Mouse (Mus musculus) neural tube, embryonic 14.5 days (tissue): ENCODE measurements around the gene Slc26a5. TPM values are rescaled to one million over a fixed set of nuclear protein-coding genes. Genes with fewer than 3 reads are reported as not detected.

Experiments
- ATAC-seq: fragments of 200-750 bp; cut with Nextera tagmentation; 2 replicates; pipeline ENCODE4 v1.8.0; 2017; ENCODE audit warnings: low read depth, mild to moderate bottlenecking, moderate TSS enrichment, moderate library complexity
- H3K27ac ChIP-seq: fragments of 300-500 bp; sonication (generic); 2 replicates; pipeline ENCODE4 v1.5.1; 2014; ENCODE audit warnings: low read depth, mild to moderate bottlenecking, control low read depth, low read length, moderate library complexity, mixed read lengths
- H3K27me3 ChIP-seq: fragments of 300-500 bp; sonication (generic); 2 replicates; pipeline ENCODE4 v1.6.1; 2014; ENCODE audit warnings: low read length; ENCODE audit not compliant: control insufficient read depth, insufficient read depth
- H3K36me3 ChIP-seq: fragments of 300-500 bp; sonication (generic); 2 replicates; pipeline ENCODE4 v1.6.1; 2014; ENCODE audit warnings: low read length, mixed read lengths; ENCODE audit not compliant: control insufficient read depth, insufficient read depth
- H3K4me1 ChIP-seq: fragments of 300-500 bp; sonication (generic); 2 replicates; pipeline ENCODE4 v1.6.1; 2014; ENCODE audit warnings: low read length; ENCODE audit not compliant: control insufficient read depth, insufficient read depth
- H3K4me2 ChIP-seq: fragments of 300-500 bp; sonication (generic); 2 replicates; pipeline ENCODE4 v1.6.1; 2014; ENCODE audit warnings: mild to moderate bottlenecking, low read depth, low read length, control low read depth
- H3K4me3 ChIP-seq: fragments of 300-500 bp; sonication (generic); 2 replicates; pipeline ENCODE4 v1.5.1; 2014; ENCODE audit warnings: low read depth, low read length, control low read depth, mixed read lengths
- H3K9ac ChIP-seq: fragments of 300-500 bp; sonication (generic); replicated peaks from 2 replicates; pipeline ENCODE4 v1.6.1; 2014; ENCODE audit warnings: low read depth, mild to moderate bottlenecking, control low read depth, low read length, mixed read lengths
- H3K9me3 ChIP-seq: fragments of 300-500 bp; sonication (generic); 2 replicates; pipeline ENCODE4 v1.6.1; 2016; ENCODE audit warnings: low read length; ENCODE audit not compliant: control insufficient read depth
- WGBS: fragments of 180-500 bp; shearing (Covaris S2); extraction: QIAGEN DNeasy Blood & Tissue Kit; methylation state at CpG from one replicate; pipeline ENCODE4 v1.1.7; 2014; 5-methylcytosine and 5-hydroxymethylcytosine counted together
- polyA plus RNA-seq: library from polyadenylated mRNA; unstranded; fragments of >200 nt; fragmentation: Nextera tagmentation; extraction: Ambion mirVana; gene quantifications from 2 replicates; pipeline ENCODE4 v1.2.1, GENCODE M21; 2014

Gene Slc26a5
- polyA plus RNA-seq, 1 experiment from 2014 or later, result 0.12 TPM

GRCm38 (mm10) chr5:21787186-21788105, 78.0 kb downstream of the Slc26a5 start:
- no peaks in the 10 kb centered on the region for H3K9me3 ChIP-seq
- peak overlapping the region; percentile 95 for H3K4me3 ChIP-seq
- no peaks in the 10 kb centered on the region for H3K27me3 ChIP-seq
- H3K36me3 ChIP-seq, result 0 out of 2 replicates have a peak, but pooled peaks cover 3% of the 10 kb centered on the region
- no peak overlapping the region; the same call in 1 of the 2 replicates for H3K27ac ChIP-seq
- no peak for ATAC-seq
- peak overlapping the region; percentile 84 for H3K4me2 ChIP-seq
- peaks cover 18% of the 10 kb centered on the region for H3K4me1 ChIP-seq
- H3K9ac ChIP-seq, result peak overlapping the region; percentile 91
- WGBS, result 40% methylated on average over 11 of the region's 11 CpGs

- ATAC-seq, result peak; percentile 88
- Histone ChIP-seq H3K36me3 (peaks cover 6% of the 10 kb centered on the region; the same call in 1 of the 2 replicates), H3K9ac (peak overlapping the region; percentile 91), H3K9me3 (no peaks in the 10 kb centered on the region), H3K27me3 (no peaks in the 10 kb centered on the region), H3K4me2 (peak overlapping the region; percentile 84), H3K4me1 (peaks cover 18% of the 10 kb centered on the region), H3K4me3 (peak overlapping the region; percentile 95), H3K27ac (peak overlapping the region; percentile 60)
- 2% methylated on average over 51 of the region's 51 CpGs for WGBS
Measured at GRCm38 (mm10) chr5:21786258-21787185, 78.9 kb downstream of the Slc26a5 start.

- H3K4me2 ChIP-seq, result peak overlapping the region; percentile 84; the same call in 1 of the 2 replicates
- no peak overlapping the region for H3K9ac ChIP-seq
Measured at GRCm38 (mm10) chr5:21785776-21786175, 79.6 kb downstream of the Slc26a5 start.

GRCm38 (mm10) chr5:21785053-21785452, 80.4 kb downstream of the Slc26a5 start, which contains the start of the genes Dnajc2 and Psmc2:
TSS of gene Dnajc2 (minus strand) at chr5:21785251.
TSS of gene Psmc2 (plus strand) at chr5:21785283.
- Histone ChIP-seq H3K4me2 (peak within 1 kb of the TSS; percentile 84), H3K4me1 (peaks cover 18% of the 10 kb centered on the region), H3K27me3 (no peaks in the 10 kb centered on the region), H3K9me3 (no peaks in the 10 kb centered on the region), H3K9ac (peak within 1 kb of the TSS; percentile 91), H3K36me3 (peaks cover 21% of the 10 kb centered on the region; the same call in 1 of the 2 replicates), H3K4me3 (peak within 1 kb of the TSS; percentile 96), H3K27ac (peak within 1 kb of the TSS; percentile 72)
- WGBS, result 1% methylated on average over 37 of the region's 37 CpGs
- peak; percentile 97 for ATAC-seq

More at GRCm38 (mm10) chr5:21785776-21786175, 79.6 kb downstream of the Slc26a5 start:
- ATAC-seq, result no peak
- Histone ChIP-seq H3K36me3 (peaks cover 14% of the 10 kb centered on the region; the same call in 1 of the 2 replicates), H3K27ac (peak overlapping the region; percentile 60; the same call in 1 of the 2 replicates), H3K4me1 (peaks cover 18% of the 10 kb centered on the region), H3K27me3 (no peaks in the 10 kb centered on the region), H3K4me3 (no peak overlapping the region), H3K9me3 (no peaks in the 10 kb centered on the region)
- WGBS, result 81% methylated on average over 7 of the region's 7 CpGs

- peak overlapping the region; percentile 72 for H3K27ac ChIP-seq
- peaks cover 27% of the 10 kb centered on the region for H3K36me3 ChIP-seq
- H3K9me3 ChIP-seq, result no peaks in the 10 kb centered on the region
- H3K4me3 ChIP-seq, result peak overlapping the region; percentile 96
- ATAC-seq, result peak; percentile 84
- H3K9ac ChIP-seq, result peak overlapping the region; percentile 72
- H3K4me2 ChIP-seq, result peak overlapping the region; percentile 66
- H3K4me1 ChIP-seq, result peaks cover 18% of the 10 kb centered on the region
- under 1% methylated on average over 51 of the region's 51 CpGs for WGBS
- no peaks in the 10 kb centered on the region for H3K27me3 ChIP-seq
Measured at GRCm38 (mm10) chr5:21784161-21785052, 81.0 kb downstream of the Slc26a5 start.

- no peaks in the 10 kb centered on the region for H3K4me1 ChIP-seq
- no peak overlapping the region for H3K9ac ChIP-seq
- H3K9me3 ChIP-seq, result no peaks in the 10 kb centered on the region
- WGBS, result 96% methylated on average over 6 of the region's 6 CpGs
- H3K27me3 ChIP-seq, result no peaks in the 10 kb centered on the region
- H3K4me2 ChIP-seq, result no peak overlapping the region
- no peak overlapping the region for H3K27ac ChIP-seq
- H3K4me3 ChIP-seq, result no peak overlapping the region
- peaks cover 45% of the 10 kb centered on the region for H3K36me3 ChIP-seq
- ATAC-seq, result no peak
Measured at GRCm38 (mm10) chr5:21776491-21776890, 88.9 kb downstream of the Slc26a5 start.

- H3K36me3 ChIP-seq, result peaks cover 53% of the 10 kb centered on the region
- no peak for ATAC-seq
- H3K27me3 ChIP-seq, result no peaks in the 10 kb centered on the region
- H3K4me3 ChIP-seq, result no peak overlapping the region
- H3K4me2 ChIP-seq, result no peak overlapping the region
- no peak overlapping the region for H3K9ac ChIP-seq
- no peaks in the 10 kb centered on the region for H3K9me3 ChIP-seq
- 94% methylated on average over 6 of the region's 6 CpGs for WGBS
- no peak overlapping the region for H3K27ac ChIP-seq
- no peaks in the 10 kb centered on the region for H3K4me1 ChIP-seq
Measured at GRCm38 (mm10) chr5:21769841-21770240, 95.6 kb downstream of the Slc26a5 start.

- Histone ChIP-seq H3K4me2 (no peak overlapping the region), H3K4me3 (no peak overlapping the region), H3K27ac (no peak overlapping the region), H3K9ac (no peak overlapping the region), H3K9me3 (no peaks in the 10 kb centered on the region), H3K27me3 (no peaks in the 10 kb centered on the region), H3K36me3 (peaks cover 51% of the 10 kb centered on the region), H3K4me1 (no peaks in the 10 kb centered on the region)
- WGBS, result 93% methylated on average over 4 of the region's 4 CpGs
- no peak for ATAC-seq
Measured at GRCm38 (mm10) chr5:21768506-21768905, 96.9 kb downstream of the Slc26a5 start.
